Mouse (Mus musculus) frontal cortex, postnatal 10 days (tissue): ENCODE measurements around the gene Mlana.
A peak's percentile ranks its signal among the peaks of the same experiment; 100 is the strongest.

Experiments
- DNase-seq, 2 experiments: peaks; one replicate each; pipeline ENCODE4 v3.0.0; 2022; ENCODE audit warnings: low spot score in 2 of 2, mixed read lengths in 1 of 2

The Mlana gene

GRCm38 (mm10) chr19:29675562-29676078, 22.0 kb upstream of the Mlana start:
- DNase-seq: no peak

- no peak for DNase-seq
Observed at GRCm38 (mm10) chr19:29676479-29677193, 21.0 kb upstream of the Mlana start.

- DNase-seq: no peak
Observed at GRCm38 (mm10) chr19:29678181-29678778, 19.3 kb upstream of the Mlana start.

GRCm38 (mm10) chr19:29680182-29681152, 17.2 kb upstream of the Mlana start:
- DNase-seq: no peak

- DNase-seq: peak; percentile 47 to 80
Observed at GRCm38 (mm10) chr19:29683844-29684540, 13.6 kb upstream of the Mlana start.

- DNase-seq: no peak
Observed at GRCm38 (mm10) chr19:29695071-29695470, 2.6 kb upstream of the Mlana start.

DNA sequence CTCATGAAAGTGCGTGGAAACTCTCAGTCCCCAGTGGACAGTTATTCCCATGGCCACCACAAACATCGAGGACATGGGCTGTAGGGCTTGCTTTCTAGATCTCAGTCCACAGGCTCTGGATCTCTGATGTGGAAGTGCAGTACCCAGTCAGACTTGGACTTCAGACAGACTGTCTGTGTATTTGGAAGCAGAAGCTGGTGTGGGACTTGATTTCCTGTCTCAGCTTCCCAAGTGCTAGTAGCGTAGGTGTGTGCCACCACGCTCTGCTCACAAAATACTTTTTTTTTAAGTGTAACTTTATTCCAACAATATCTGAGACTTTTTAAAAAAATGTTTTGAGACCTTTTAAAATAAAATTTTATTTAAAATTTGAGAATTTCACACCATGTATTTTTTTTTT, 1.3 kb upstream of the Mlana start:
- no peak for DNase-seq

- DNase-seq: no peak
Observed at GRCm38 (mm10) chr19:29696840-29697239, 784 bp upstream of the Mlana start.

DNA sequence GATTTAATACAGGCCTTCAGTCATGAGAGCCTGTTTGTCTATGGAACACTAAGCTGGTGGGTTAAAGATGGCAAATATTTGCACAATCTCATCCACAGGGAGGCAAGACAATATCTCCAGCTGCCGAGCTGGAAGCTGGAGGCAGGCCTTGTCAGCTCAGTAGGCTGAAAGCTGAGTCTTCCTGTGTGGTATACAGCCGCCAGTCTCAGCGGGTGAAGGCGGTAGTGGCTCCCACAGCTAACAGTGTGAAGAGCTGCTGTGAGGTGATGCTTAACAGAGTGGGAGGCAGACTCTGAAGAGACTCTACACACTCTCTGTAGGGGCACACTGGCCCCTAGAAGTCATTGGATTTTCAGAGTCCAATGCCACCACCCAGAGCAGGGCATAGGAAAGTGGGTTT, 4.1 kb downstream of the Mlana start:
- DNase-seq: no peak

DNA sequence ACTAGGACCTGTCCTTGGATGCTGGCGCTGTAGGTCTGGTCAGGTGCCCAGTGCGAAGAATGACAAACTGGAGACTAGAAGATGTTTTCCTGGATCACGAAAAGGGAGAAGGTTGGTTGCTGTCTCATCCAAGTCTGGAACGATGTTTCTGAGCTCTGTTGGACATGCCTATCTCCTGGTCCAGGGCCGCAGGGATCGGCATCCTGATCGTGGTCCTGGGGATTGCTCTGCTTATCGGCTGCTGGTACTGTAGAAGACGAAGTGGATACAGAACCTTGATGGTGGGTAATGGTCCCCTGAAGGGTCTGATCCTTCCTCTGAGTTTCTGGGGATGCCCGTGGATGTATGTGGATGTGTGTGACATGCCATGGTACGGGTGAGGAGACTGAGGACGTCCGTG, 6.8 kb downstream of the Mlana start:
- DNase-seq: no peak

DNA sequence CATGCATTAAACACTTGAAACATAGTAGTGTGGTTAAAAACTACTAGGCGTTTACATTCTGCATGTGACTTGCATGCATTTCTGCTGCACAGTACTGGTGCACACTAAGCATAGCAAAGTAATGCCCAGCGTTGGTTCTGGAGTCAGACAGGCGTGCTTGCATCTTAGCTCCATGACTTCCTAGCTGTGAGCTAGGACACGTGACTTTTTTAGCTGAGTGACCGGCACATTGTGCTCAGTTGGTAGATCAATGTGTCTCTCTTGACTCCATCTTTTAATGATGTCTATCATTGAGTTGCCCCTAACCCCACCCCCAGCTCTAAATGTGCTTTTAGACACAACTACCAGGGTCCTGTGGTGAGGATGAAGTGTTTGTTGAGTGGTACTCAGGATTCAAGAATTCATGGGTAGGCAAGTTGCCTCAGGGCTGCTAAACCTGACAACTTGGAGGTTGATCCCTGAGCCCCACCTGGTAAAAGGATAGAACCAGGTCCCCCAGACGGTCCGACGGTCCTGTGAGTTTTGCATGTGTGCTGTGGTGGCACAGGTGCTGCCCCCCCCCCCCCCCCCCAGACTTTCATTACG, 9.8 kb downstream of the Mlana start:
- DNase-seq: no peak

DNA sequence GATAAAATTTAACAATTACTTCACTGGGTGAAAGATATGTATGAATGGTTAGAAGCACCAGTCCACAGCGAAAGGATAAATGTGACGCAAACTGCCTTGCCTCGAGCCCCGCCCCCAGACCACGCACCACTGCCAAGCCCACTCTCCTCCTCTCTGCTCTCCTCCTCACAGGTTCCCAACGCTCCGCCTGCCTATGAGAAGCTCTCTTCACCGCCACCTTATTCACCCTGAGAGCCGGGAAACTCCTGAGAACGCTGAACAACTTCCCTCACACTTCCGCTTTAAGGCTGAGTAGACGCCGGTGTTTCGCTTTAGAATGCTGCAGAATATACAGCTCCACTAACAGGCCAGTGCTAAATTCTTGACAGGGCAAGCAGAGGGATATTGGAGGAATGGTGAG, 10.4 kb downstream of the Mlana start:
- DNase-seq: no peak

GRCm38 (mm10) chr19:29708461-29708860, 10.8 kb downstream of the Mlana start:
- no peak for DNase-seq

GRCm38 (mm10) chr19:29709461-29709860, 11.8 kb downstream of the Mlana start:
- DNase-seq: no peak

GRCm38 (mm10) chr19:29713451-29713850, 15.8 kb downstream of the Mlana start:
- DNase-seq: no peak

GRCm38 (mm10) chr19:29717854-29718253, 20.2 kb downstream of the Mlana start:
- no peak for DNase-seq

GRCm38 (mm10) chr19:29718476-29718875, 20.9 kb downstream of the Mlana start:
- no peak for DNase-seq

GRCm38 (mm10) chr19:29735421-29735820, 37.8 kb downstream of the Mlana start:
- DNase-seq: no peak

DNA sequence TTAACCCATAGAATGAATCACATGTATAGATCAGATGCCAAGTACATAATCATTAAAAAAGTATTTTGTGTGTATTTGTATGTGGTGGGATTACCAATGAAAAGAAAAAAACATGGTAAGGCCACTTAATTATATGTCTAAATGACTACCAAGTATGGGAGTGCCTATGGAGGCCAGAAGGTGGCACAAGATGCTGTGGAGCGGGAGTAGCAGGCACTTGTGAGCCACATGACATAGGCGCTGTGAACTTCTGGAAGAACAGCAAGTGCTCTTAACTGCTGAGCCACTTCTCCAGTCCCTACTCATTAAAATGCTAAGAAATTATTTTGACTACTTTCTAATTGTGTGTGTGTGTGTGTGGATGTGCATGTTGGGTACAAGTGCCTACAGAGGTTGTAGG, 42.0 kb downstream of the Mlana start:
- no peak for DNase-seq

DNA sequence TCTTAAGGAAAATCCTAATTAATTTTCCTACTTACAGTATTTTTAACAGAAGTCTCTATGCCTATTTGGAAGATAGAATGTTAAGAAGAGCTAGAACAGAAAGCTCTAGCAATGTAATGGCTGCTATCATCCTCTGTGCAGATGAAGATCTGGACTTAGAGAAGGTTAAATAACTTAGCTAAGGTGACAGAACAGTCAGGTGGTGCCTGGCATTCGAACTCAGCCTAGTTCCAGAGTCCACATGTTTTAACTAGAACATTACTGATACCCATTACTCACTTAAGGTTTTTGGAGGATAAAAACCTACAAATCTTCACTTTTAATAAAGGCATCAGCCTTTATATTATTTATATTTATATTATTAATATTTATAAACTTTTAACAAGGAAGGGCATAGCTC, 43.0 kb downstream of the Mlana start:
- DNase-seq: no peak

GRCm38 (mm10) chr19:29743531-29743930, 45.9 kb downstream of the Mlana start:
- DNase-seq: no peak
